Mouse (Mus musculus) gastrocnemius, postnatal 10 days (tissue): ENCODE data around the gene Zmiz1. TPM values are rescaled to one million over a fixed set of nuclear protein-coding genes. Genes with fewer than 3 reads are reported as not detected.

Experiments used
- DNase-seq: peaks from one replicate; pipeline ENCODE4 v3.0.0; 2021; ENCODE audit warnings: mixed read lengths
- long read RNA-seq, 2 experiments: library from polyadenylated mRNA; stranded (forward); transcript quantifications; one replicate each; pipeline ENCODE4 v2.0.0; 2021
- total RNA-seq, 2 experiments: library from RNA; stranded (reverse); gene quantifications; 2 replicates each; pipeline ENCODE4 v1.2.3; 2021

Gene Zmiz1
- total RNA-seq = 10 to 100 TPM; 31.6 to 43.8 TPM
- long read RNA-seq, experiment 1, partial matches to known transcripts = 14 of 21 reads
- long read RNA-seq, experiment 1, other reads (novel, unspliced or antisense) = 7 of 21 reads
- long read RNA-seq, experiment 2, partial matches to known transcripts = 20 of 21 reads
- long read RNA-seq, experiment 2, other reads (novel, unspliced or antisense) = 1 of 21 reads

DNA sequence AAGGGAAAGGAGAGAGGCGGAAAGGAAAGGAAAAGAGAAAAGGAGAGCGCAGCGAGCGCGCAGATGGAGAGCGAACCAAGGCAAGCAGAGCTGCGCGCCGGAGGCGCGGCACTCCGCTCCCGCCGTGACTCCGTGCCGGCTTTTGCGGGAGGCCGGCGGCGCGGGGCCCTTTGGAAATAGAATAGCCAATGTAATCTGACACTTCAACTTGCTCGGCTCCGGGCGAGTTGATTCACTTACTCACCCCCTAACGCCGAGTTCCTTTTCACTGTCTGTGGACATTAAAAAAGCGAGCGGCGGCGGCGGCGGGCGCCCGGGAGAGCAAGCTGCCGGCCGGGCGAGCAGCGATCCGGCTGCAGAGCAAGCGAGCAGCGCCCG lies at the start of gene Zmiz1:
TSS of gene Zmiz1 (plus strand) at position 170 of the 378 bp plus-strand sequence.
- peak; percentile 89 for DNase-seq

DNA sequence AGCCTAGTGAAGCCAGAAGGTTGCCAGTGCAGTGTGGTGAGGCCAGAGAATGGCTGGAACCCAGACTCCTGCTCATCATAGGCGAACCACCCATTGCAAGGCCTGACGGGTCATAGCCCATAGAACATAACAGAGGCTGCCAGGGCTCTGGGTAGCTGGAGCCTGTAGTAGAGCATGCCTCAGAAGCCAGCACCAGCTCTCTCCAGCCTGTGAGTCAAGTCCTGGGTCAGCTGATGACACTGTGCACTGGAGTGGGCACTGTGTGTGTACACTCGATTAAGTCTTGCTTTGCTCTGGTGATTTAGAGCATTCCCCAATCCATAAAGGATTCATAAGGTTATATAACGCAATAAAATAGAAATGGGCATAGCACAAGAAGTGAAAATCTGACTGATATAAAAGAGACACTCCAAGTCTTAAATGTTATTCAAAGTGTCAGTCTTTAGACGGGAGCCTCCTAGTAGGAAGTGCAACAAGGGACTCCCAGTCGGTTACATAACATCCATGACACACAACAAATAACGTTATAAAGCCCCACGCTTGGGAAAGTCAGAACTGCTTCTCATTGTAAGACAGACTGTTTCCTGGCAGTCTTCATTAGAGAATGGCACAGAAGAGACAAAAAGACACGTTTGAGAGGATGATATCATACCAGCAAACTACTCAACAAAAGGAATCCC lies 47.0 kb upstream of the Zmiz1 start:
- DNase-seq = no peak

DNA sequence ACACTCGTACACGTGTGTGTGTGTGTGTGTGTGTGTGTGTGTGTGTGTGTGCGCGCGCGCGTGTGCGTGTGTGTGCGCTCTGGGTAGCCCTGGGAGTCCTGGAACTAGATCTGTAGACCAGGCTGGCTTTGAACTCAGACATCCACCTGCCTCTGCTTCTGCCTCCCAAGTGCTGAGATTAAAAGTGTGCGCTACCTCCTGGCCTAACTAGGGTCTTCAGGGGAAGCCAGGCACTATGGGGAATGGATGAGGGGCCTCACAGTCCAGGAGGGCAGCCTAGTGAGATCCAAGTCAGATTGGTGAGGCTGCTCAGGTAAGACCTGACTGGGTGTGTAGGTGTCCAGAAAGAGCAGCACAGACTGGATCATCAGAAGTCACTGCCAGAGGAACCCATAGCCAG lies 46.2 kb upstream of the Zmiz1 start:
- DNase-seq = no peak

GRCm38 (mm10) chr14:25413510-25413909 lies 45.5 kb upstream of the Zmiz1 start:
- no peak for DNase-seq

GRCm38 (mm10) chr14:25414115-25414514 lies 44.9 kb upstream of the Zmiz1 start:
- no peak for DNase-seq

DNA sequence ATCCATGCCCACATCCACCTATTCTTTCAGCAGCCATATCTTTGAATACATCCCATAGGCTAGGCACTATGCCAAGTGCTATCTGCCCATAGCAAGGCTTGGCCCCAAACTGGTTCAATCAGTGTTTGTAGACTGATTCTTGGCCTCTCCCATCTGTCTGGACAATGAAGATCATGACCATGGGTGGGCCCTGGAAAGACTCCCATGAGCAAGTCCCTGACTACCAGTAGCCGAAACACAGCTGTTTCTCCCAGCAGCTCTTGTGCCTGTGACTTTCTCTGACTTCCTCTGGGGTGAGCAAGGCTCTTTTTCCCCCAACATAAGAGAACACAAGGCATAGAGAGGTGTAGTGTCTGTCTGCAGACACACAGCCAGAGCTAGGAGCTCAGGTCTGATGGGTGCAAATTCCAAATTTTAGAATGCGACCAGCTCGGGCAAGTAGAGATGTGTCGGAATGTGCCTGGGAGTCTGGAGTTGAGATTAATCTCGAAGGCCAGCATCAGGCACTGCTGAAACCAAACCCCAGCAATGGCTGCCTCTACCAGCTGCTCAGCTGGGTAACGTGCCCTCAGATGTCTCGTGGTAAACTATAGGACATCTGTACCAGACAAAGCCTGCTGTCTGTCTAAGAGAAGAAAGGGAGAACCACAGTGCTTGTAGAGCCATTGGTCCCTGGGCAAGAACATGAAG lies 38.8 kb upstream of the Zmiz1 start:
- no peak for DNase-seq

DNA sequence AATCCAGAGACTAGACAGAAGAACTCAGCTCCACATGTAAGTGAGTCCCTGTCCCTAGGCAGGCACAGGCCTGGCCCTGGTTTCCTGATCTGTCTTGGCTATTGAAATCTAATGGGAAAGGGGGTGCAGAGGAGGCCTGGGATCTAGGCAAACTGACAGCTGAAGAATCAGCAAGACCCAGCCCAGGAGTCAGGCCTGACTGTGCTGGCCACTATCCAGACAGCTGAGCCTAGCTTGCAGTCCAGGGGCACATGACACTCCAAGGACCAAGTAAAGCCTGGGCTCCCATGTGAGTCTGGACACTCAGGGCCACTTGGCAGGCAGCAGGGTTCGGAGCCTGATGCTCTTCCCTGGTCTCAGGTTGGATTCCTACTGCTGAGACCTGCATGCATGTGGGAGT lies 38.0 kb upstream of the Zmiz1 start:
- DNase-seq = peak; percentile 46

DNA sequence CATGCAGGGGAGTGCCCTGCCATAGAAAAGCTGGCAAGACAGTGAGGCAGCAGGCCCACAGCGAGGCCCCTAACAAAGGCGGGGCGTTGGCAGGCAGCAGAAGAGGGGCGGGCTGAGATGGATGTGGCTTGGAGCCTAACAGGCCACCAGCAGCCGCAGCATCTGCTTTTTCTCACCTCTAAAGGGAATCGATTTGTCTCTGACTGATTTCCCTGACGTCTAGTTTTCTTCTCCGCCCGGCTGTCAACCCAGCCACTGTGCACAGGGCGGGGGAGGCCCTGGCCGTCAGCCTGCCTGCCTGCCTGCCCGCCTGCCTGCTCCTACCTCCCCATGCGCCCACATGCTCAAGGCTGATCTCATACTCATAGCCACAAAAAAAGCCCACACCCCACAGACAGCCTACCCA lies 37.4 kb upstream of the Zmiz1 start:
- no peak for DNase-seq

DNA sequence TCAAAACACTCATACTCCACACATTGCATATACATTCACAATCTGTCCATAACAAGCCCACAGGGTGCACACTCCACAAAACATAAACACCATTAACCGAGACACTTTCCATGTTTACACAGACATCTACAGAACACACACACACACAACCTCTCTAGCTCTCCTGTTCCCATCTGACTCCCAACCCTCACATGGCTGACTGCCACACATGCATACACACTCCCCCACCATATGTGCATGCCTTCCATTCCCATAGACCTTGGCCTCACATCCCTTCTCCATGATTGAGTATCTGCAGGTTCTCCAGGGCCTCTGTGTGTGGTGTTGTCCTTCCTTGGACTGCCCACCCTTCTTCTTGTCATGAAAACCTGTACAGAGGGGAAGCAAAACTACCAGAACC lies 36.0 kb upstream of the Zmiz1 start:
- DNase-seq = no peak

DNA sequence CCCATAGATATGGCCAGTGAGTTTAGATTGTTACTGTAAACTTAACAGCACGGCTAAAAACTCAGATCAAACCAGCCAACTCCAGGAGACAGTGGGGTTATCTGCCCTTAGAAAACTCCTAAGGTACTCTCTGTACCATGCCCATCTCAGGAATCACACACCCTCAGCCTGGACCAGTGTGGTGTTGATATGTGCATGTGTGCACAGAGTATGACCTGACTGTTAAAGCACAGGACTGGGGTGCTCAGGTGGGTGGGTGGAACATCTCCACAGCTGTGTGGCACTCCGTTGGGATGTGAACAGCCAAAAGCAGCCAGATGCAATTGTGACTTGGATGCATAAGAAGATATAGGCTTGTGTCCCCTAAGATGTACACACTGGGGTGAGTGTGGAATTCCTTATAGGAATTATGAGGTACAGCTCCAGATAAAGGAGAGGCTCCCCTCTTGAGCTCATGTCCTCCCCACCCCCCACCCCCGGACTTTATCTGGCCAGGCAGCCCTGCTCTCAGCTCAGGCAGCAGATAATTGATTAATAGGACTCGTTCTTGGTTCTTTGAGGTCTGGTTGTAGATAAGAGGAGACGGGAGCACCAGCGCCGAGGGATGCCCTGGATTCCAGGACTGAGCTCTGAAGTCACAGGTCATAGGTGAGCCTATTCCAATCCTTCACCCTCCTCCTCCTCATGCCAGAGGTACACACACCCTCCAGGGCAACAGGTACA lies 35.1 kb upstream of the Zmiz1 start:
- no peak for DNase-seq

GRCm38 (mm10) chr14:25438255-25438654 lies 20.7 kb upstream of the Zmiz1 start:
- DNase-seq = no peak

DNA sequence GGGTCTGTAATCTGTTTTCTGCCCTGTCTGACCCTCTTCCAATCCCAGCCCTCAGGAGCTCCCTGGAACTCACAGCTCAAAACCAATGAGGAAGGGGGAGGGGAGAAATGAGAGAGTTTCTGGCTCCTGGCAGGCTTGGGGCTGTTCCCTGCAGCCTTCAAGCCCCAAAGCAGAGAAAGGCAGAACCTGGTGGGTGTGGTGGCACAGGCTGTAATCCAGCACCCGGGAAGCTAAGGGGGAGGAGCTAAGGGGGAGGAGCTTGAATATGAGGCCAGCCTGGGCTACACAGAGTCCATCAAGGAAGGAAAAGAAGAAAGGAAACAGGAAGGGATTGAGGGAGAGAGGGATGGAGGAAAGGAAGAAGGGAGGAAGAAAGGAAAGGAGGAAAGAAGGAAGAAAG lies 18.9 kb upstream of the Zmiz1 start:
- no peak for DNase-seq

DNA sequence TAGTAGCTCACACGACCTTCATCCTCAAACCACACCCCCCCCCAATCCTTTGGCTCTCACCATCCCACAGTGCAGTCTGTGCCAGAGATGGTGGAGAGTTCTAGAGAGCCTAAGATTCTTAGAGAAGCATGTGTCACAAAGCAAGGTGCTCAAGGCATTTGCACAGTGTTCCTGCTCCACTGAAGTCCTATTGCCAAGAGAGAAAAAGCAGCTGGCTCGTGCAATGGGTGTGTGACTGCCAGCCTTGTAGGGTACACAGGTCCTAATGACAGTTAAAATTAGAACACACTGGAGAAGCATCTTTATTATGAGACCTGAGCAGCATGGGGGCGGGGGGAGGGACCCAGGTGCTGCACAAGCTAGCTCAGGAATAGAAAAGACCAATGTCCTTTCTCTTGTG lies 18.2 kb upstream of the Zmiz1 start:
- DNase-seq = no peak

DNA sequence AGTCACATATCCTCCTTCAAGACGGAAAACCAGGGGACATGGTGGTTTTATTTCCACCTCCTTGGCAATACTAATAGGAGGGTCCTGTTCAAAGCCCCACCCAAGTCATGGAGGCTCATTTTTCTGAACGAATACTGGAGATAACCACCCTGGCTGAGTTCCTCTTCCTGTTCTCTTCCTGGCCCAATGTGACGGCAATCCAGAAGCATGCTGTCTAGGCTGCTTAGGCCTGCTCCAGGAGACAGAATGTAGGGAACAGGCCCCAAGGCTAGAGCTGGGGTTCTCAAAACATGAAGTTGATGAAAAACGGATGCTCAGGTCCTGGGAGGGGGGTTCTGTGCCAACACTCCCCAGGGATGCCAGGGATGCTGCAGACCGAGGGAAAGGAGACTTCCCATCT lies 17.5 kb upstream of the Zmiz1 start:
- DNase-seq = no peak

- no peak for DNase-seq
Observed at GRCm38 (mm10) chr14:25442676-25443075, 16.3 kb upstream of the Zmiz1 start.

DNA sequence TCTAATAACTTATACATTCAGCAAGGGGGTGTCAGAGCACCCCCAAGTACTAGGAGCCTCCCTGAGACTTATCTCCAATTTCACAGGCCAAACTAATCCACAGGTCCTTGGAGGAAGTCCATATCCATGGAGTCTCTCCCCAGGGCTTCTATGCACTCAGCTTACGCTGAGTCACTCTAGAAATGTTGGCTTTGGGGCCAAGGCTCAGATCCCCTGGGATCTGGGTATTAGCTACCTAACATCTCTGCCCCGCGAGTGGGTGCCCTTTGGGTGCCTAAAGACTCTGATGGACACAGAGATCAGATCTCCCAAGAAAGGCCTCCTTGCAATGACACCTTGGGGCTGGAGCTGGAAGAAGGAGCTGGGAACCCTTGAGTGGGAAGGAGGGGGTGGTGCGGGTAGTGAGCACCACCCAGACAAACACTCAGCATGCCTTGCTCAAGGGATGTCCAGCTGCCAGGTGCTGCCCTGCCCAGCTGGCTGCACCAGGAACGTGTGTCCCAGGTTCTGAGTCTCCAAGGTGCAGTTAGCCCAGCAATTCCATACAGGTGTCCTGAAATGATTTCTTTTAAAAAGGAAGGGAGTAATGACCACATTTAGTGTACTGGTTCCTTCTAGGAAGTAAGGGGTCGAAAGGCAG lies 11.7 kb upstream of the Zmiz1 start:
- DNase-seq = no peak

- no peak for DNase-seq
Observed at GRCm38 (mm10) chr14:25448471-25448870, 10.5 kb upstream of the Zmiz1 start.

DNA sequence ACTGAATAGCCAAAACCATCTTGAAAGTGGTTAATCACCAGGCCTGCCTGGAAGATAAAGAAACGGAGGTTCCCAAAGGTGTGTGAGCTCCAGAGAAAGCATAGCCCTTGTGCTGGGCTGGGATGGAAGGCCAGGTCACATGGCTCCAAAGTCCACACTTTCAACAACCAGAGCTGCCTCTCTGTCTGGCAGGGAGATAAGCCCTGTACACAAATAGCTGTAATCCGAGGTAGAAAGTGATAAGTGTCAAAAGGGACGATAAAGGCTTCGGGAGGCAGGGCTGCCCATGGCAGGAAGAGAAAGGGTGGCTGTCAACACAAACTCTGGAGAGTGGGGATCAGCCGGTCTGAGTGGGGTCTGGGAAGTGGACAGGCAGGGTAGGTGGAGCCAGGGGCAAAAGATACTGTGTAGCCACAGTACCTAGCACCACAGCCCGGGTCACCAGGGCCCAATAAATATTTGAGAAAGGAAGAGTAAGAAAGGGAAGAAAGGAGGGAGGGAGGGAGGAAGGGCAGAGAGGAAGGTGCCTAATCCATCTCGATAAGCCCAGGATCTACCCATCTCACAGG lies 7.8 kb upstream of the Zmiz1 start:
- no peak for DNase-seq

GRCm38 (mm10) chr14:25451699-25452632 lies 7.0 kb upstream of the Zmiz1 start:
- no peak for DNase-seq

- DNase-seq = no peak
Observed at GRCm38 (mm10) chr14:25452633-25453025, 6.4 kb upstream of the Zmiz1 start.
